Mouse (Mus musculus) left cerebral cortex, adult 18-20 months (tissue): Measurements from ENCODE around the gene Gm10376. TPM values are rescaled to one million over a fixed set of nuclear protein-coding genes. Genes with fewer than 3 reads are reported as not detected.
"Not testable (repeated sequence)": the region's sequence is repeated elsewhere in the genome, so short reads cannot be mapped to it uniquely, and the experiment has no call there.

Source experiments
- DNase-seq, 2 experiments: peaks; one replicate each; pipeline ENCODE4 v3.0.0; 2021 to 2022; ENCODE audit warnings: low spot score in 2 of 2, mixed read lengths in 1 of 2
- long read RNA-seq, 2 experiments: library from polyadenylated mRNA; stranded (forward); transcript quantifications; one replicate each; pipeline ENCODE4 v2.0.0; 2021
- total RNA-seq, 2 experiments: library from RNA; stranded (reverse); gene quantifications; 2 replicates each; pipeline ENCODE4 v1.2.3; 2021

The Gm10376 gene
- not detected for total RNA-seq
- long read RNA-seq, experiment 1 = 0 reads
- long read RNA-seq, experiment 2 = 0 reads

GRCm38 (mm10) chr14:43015528-43015927 is at the start of gene Gm10376:
Gene Gm10376, minus strand, starts transcription at chr14:43015628.
- not testable (repeated sequence) for DNase-seq

GRCm38 (mm10) chr14:43060179-43060578 is 44.8 kb upstream of the Gm10376 start:
- not testable (repeated sequence) for DNase-seq

GRCm38 (mm10) chr14:43058063-43058462 is 42.6 kb upstream of the Gm10376 start:
- DNase-seq = not testable (repeated sequence)

GRCm38 (mm10) chr14:42993524-42993923 is 21.9 kb downstream of the Gm10376 start, which contains the start of gene Gm8082:
Gene Gm8082, minus strand, starts transcription at chr14:42993624.
- DNase-seq = not testable (repeated sequence)

Other genes starting within 250 kb of the Gm10376 start
- not detected for gene Gm3015, start 246.8 kb downstream of the Gm10376 start, total RNA-seq
- not detected for gene Gm10377, start 217.6 kb downstream of the Gm10376 start, total RNA-seq
- not detected for gene Gm21977, start 162.2 kb downstream of the Gm10376 start, total RNA-seq
- gene Gm8082, start 22.0 kb downstream of the Gm10376 start, total RNA-seq = not detected
- gene Gm8094, start 61.0 kb upstream of the Gm10376 start, total RNA-seq = under 1 TPM in 1 of 2 experiments, not detected in 1; 0.23 TPM
- under 1 TPM; 0.61 to 0.91 TPM for gene Gm8104, start 85.0 kb upstream of the Gm10376 start, total RNA-seq
- gene Gm7233, start 164.2 kb upstream of the Gm10376 start, total RNA-seq = 1 to 10 TPM in 1 of 2 experiments, under 1 TPM in 1; 0.93 to 1.3 TPM
- not detected for gene Gm8122, start 219.7 kb upstream of the Gm10376 start, total RNA-seq
- 1 to 10 TPM; 1.1 to 1.8 TPM for gene Gm8126, start 243.0 kb upstream of the Gm10376 start, total RNA-seq